Mouse (Mus musculus): Measurements from ENCODE around the gene Epor.
A peak's percentile ranks its signal among the peaks of the same experiment; 100 is the strongest.

DNA sequence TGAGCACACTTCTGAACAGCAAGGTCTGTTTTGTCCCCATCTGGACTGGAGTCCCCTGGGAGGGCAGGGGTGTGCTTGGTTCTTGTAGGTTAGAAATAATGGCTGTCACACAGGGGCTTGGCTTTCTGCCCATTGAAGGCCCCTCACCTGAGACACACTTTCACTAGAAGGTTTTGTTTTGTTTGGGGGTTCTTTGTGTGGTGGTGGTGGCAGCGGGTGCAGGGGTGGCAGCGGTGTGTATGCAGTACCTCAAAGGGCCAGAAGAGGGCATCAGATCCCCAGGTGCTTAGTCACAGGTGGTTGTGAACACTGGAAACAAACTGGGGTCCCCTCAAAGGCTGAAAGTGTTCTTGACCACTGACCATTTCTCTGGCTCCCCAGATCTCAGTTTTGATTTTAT lies 14.7 kb upstream of the Epor start:
- TF ChIP-seq CTCF (IDR thresholded peaks at IDR 0.05; ENCODE audit: control insufficient read depth, insufficient read depth, low read length) (peak; percentile 75), POLR2A (IDR thresholded peaks at IDR 0.05; ENCODE audit: borderline replicate concordance, control insufficient read depth, low read depth, low read length) (no peak)
